Mouse (Mus musculus): Measurements from ENCODE around the gene Epb41l3. TPM values are rescaled to one million over a fixed set of nuclear protein-coding genes. Genes with fewer than 3 reads are reported as not detected.

The Epb41l3 gene
- polyA plus RNA-seq, 1 experiment from 2014 or later: 91.8 TPM

GRCm38 (mm10) chr17:69158690-69159089 is 83.2 kb downstream of the Epb41l3 start:
- no peaks in the 10 kb centered on the region for H3K36me3 ChIP-seq
- no peaks in the 10 kb centered on the region for H3K27me3 ChIP-seq
- peaks cover 9% of the 10 kb centered on the region; the same call in 1 of the 2 replicates for H3K4me1 ChIP-seq (replicated peaks)
- H3K9ac ChIP-seq: no peak overlapping the region
- WGBS: 71% methylated on average over 5 of the region's 5 CpGs
- no peak overlapping the region for H3K27ac ChIP-seq (replicated peaks)
- H3K4me3 ChIP-seq: peak overlapping the region; percentile 97
- ATAC-seq (ENCODE audit: low FRiP score, low read depth): no peak
- peak overlapping the region; percentile 92 for H3K4me2 ChIP-seq
- no peaks in the 10 kb centered on the region for H3K9me3 ChIP-seq

- Histone ChIP-seq H3K36me3 (no peaks in the 10 kb centered on the region), H3K4me3 (no peak overlapping the region), H3K27me3 (no peaks in the 10 kb centered on the region), H3K9ac (no peak overlapping the region), H3K27ac (replicated peaks) (no peak overlapping the region), H3K9me3 (no peaks in the 10 kb centered on the region), H3K4me2 (no peak overlapping the region), H3K4me1 (replicated peaks) (peaks cover 3% of the 10 kb centered on the region; the same call in 1 of the 2 replicates)
- ATAC-seq (ENCODE audit: low FRiP score, low read depth): no peak
Measured at GRCm38 (mm10) chr17:69162731-69163130, 87.2 kb downstream of the Epb41l3 start.

GRCm38 (mm10) chr17:69176949-69177501 is 101.5 kb downstream of the Epb41l3 start:
- no peak overlapping the region for H3K9ac ChIP-seq
- 71% methylated on average over 16 of the region's 16 CpGs for WGBS
- no peaks in the 10 kb centered on the region for H3K36me3 ChIP-seq
- H3K4me1 ChIP-seq (replicated peaks): peaks cover 25% of the 10 kb centered on the region
- no peak overlapping the region for H3K27ac ChIP-seq (replicated peaks)
- H3K9me3 ChIP-seq: no peaks in the 10 kb centered on the region
- H3K27me3 ChIP-seq: no peaks in the 10 kb centered on the region
- no peak overlapping the region for H3K4me2 ChIP-seq
- no peak overlapping the region for H3K4me3 ChIP-seq
- ATAC-seq (ENCODE audit: low FRiP score, low read depth): no peak

- Histone ChIP-seq H3K36me3 (no peaks in the 10 kb centered on the region), H3K4me2 (no peak overlapping the region), H3K27ac (replicated peaks) (no peak overlapping the region), H3K9me3 (no peaks in the 10 kb centered on the region), H3K9ac (no peak overlapping the region), H3K4me3 (no peak overlapping the region), H3K4me1 (replicated peaks) (peaks cover 34% of the 10 kb centered on the region), H3K27me3 (no peaks in the 10 kb centered on the region)
- WGBS: 85% methylated on average over 5 of the region's 5 CpGs
- ATAC-seq (ENCODE audit: low FRiP score, low read depth): no peak
Measured at GRCm38 (mm10) chr17:69177954-69178353, 102.5 kb downstream of the Epb41l3 start.

- Histone ChIP-seq H3K4me1 (replicated peaks) (peaks cover 38% of the 10 kb centered on the region), H3K9ac (peak overlapping the region; percentile 29; the same call in 1 of the 2 replicates), H3K9me3 (no peaks in the 10 kb centered on the region), H3K27ac (replicated peaks) (peak overlapping the region; percentile 75), H3K4me2 (peak overlapping the region; percentile 43), H3K27me3 (no peaks in the 10 kb centered on the region), H3K4me3 (0 out of 2 replicates have a peak overlapping the region, but pooled peaks have one; percentile 8), H3K36me3 (no peaks in the 10 kb centered on the region)
- peak; percentile 79 for ATAC-seq (ENCODE audit: low FRiP score, low read depth)
- WGBS: 23% methylated on average over 12 of the region's 12 CpGs
Measured at GRCm38 (mm10) chr17:69180905-69181559, 105.5 kb downstream of the Epb41l3 start.

- peak overlapping the region; percentile 29; the same call in 1 of the 2 replicates for H3K9ac ChIP-seq
- no peaks in the 10 kb centered on the region for H3K36me3 ChIP-seq
- peak overlapping the region; percentile 43 for H3K4me2 ChIP-seq
- peak overlapping the region; percentile 75 for H3K27ac ChIP-seq (replicated peaks)
- peaks cover 38% of the 10 kb centered on the region for H3K4me1 ChIP-seq (replicated peaks)
- no peaks in the 10 kb centered on the region for H3K9me3 ChIP-seq
- 0 out of 2 replicates have a peak overlapping the region, but pooled peaks have one; percentile 8 for H3K4me3 ChIP-seq
- no peaks in the 10 kb centered on the region for H3K27me3 ChIP-seq
- ATAC-seq (ENCODE audit: low FRiP score, low read depth): peak; percentile 71
- 20% methylated on average over 7 of the region's 7 CpGs for WGBS
Measured at GRCm38 (mm10) chr17:69181560-69182316, 106.3 kb downstream of the Epb41l3 start.

- ATAC-seq (ENCODE audit: low FRiP score, low read depth): no peak
- no peaks in the 10 kb centered on the region for H3K9me3 ChIP-seq
- H3K4me2 ChIP-seq: no peak overlapping the region
- no peak overlapping the region for H3K27ac ChIP-seq (replicated peaks)
- WGBS: 56% methylated on average over 3 of the region's 3 CpGs
- no peaks in the 10 kb centered on the region for H3K27me3 ChIP-seq
- H3K36me3 ChIP-seq: no peaks in the 10 kb centered on the region
- peaks cover 15% of the 10 kb centered on the region for H3K4me1 ChIP-seq (replicated peaks)
- H3K9ac ChIP-seq: no peak overlapping the region
- H3K4me3 ChIP-seq: no peak overlapping the region
Measured at GRCm38 (mm10) chr17:69187794-69188193, 112.3 kb downstream of the Epb41l3 start.

- no peak; the same call in 1 of the 2 replicates for ATAC-seq (ENCODE audit: low FRiP score, low read depth)
- no peak overlapping the region for H3K9ac ChIP-seq
- no peak overlapping the region for H3K4me2 ChIP-seq
- H3K36me3 ChIP-seq: no peaks in the 10 kb centered on the region
- no peak overlapping the region for H3K4me3 ChIP-seq
- H3K4me1 ChIP-seq (replicated peaks): peaks cover 24% of the 10 kb centered on the region
- no peaks in the 10 kb centered on the region for H3K9me3 ChIP-seq
- WGBS: 14% methylated on average over 2 of the region's 2 CpGs
- H3K27ac ChIP-seq (replicated peaks): peak overlapping the region; percentile 12; the same call in 1 of the 2 replicates
- H3K27me3 ChIP-seq: no peaks in the 10 kb centered on the region
Measured at GRCm38 (mm10) chr17:69192863-69193493, 117.5 kb downstream of the Epb41l3 start.

GRCm38 (mm10) chr17:69194599-69194998 is 119.1 kb downstream of the Epb41l3 start:
- Histone ChIP-seq H3K4me3 (no peak overlapping the region), H3K9me3 (no peaks in the 10 kb centered on the region), H3K4me1 (replicated peaks) (peaks cover 23% of the 10 kb centered on the region), H3K27ac (replicated peaks) (no peak overlapping the region), H3K4me2 (no peak overlapping the region), H3K27me3 (no peaks in the 10 kb centered on the region), H3K36me3 (no peaks in the 10 kb centered on the region), H3K9ac (no peak overlapping the region)
- WGBS: 18% methylated on average over 3 of the region's 3 CpGs
- ATAC-seq (ENCODE audit: low FRiP score, low read depth): no peak

- WGBS: 84% methylated on average over 6 of the region's 6 CpGs
- Histone ChIP-seq H3K4me1 (replicated peaks) (peaks cover 23% of the 10 kb centered on the region), H3K9ac (no peak overlapping the region), H3K36me3 (no peaks in the 10 kb centered on the region), H3K9me3 (no peaks in the 10 kb centered on the region), H3K4me3 (no peak overlapping the region), H3K27me3 (no peaks in the 10 kb centered on the region), H3K27ac (replicated peaks) (no peak overlapping the region), H3K4me2 (no peak overlapping the region)
- ATAC-seq (ENCODE audit: low FRiP score, low read depth): no peak
Measured at GRCm38 (mm10) chr17:69195758-69196157, 120.3 kb downstream of the Epb41l3 start.

- WGBS: 85% methylated on average over 10 of the region's 10 CpGs
- ATAC-seq (ENCODE audit: low FRiP score, low read depth): no peak
Measured at GRCm38 (mm10) chr17:69196656-69197055, 121.2 kb downstream of the Epb41l3 start.

GRCm38 (mm10) chr17:69198805-69199204 is 123.3 kb downstream of the Epb41l3 start:
- H3K9me3 ChIP-seq: no peaks in the 10 kb centered on the region
- H3K4me1 ChIP-seq (replicated peaks): peaks cover 8% of the 10 kb centered on the region
- no peaks in the 10 kb centered on the region for H3K27me3 ChIP-seq
- no peak overlapping the region for H3K4me3 ChIP-seq
- no peak for ATAC-seq (ENCODE audit: low FRiP score, low read depth)
- H3K4me2 ChIP-seq: no peak overlapping the region
- WGBS: 71% methylated on average over 1 of the region's 1 CpGs
- H3K9ac ChIP-seq: no peak overlapping the region
- no peaks in the 10 kb centered on the region for H3K36me3 ChIP-seq
- no peak overlapping the region for H3K27ac ChIP-seq (replicated peaks)

More at GRCm38 (mm10) chr17:69196656-69197055, 121.2 kb downstream of the Epb41l3 start:
- no peak overlapping the region for H3K27ac ChIP-seq (replicated peaks)
- H3K9me3 ChIP-seq: no peaks in the 10 kb centered on the region
- no peaks in the 10 kb centered on the region for H3K36me3 ChIP-seq
- no peak overlapping the region for H3K9ac ChIP-seq
- no peak overlapping the region for H3K4me2 ChIP-seq
- no peak overlapping the region for H3K4me3 ChIP-seq
- H3K27me3 ChIP-seq: no peaks in the 10 kb centered on the region
- peaks cover 23% of the 10 kb centered on the region for H3K4me1 ChIP-seq (replicated peaks)

All from hindbrain, embryonic 15.5 days (tissue).